Mouse (Mus musculus): ENCODE measurements around the gene Tmem132d.
"Not testable (repeated sequence)": the region's sequence is repeated elsewhere in the genome, so short reads cannot be mapped to it uniquely, and the experiment has no call there.

Tmem132d gene

DNA sequence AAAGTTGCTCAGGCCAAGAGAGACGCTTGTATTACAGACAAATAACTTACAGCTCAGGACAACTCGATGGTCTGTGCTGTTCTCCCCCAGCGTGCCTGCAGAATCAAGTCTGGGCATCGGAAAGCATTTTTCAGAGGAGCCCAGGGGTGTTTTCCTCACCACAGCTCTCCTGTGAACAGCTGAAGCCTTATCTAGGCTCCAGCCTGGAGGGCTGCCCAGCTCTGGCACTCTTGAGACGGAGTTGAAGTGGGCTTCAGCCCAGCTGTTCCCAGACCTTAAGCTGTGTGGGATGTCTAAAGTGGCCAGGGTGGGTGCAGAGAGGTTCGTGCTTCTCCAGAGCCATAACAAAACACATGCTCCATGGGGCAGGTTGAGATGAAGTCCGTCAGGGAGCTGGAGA lies 657.1 kb downstream of the Tmem132d start:
- DNase-seq (ENCODE audit: low spot score) = no peak

DNA sequence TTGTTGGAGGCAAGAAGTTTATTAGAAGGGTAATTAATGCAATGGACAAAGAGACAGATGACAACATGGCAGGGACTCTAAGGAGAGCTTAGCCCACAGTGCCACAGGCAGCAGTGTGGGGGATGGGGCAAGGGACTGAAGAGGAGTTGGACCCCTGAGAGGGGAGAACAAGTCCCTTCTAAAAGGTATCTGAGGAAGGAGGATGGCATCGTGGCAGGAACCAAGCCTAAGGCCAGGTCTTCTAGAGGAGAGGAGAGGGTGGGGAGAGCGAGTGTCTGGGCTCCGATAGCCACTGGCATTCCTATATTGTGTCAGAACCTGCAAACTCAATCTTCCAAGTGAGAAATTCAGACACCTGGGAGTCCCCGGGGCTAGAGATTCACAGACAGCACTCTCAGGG lies 674.3 kb downstream of the Tmem132d start:
- DNase-seq (ENCODE audit: low spot score) = no peak

DNA sequence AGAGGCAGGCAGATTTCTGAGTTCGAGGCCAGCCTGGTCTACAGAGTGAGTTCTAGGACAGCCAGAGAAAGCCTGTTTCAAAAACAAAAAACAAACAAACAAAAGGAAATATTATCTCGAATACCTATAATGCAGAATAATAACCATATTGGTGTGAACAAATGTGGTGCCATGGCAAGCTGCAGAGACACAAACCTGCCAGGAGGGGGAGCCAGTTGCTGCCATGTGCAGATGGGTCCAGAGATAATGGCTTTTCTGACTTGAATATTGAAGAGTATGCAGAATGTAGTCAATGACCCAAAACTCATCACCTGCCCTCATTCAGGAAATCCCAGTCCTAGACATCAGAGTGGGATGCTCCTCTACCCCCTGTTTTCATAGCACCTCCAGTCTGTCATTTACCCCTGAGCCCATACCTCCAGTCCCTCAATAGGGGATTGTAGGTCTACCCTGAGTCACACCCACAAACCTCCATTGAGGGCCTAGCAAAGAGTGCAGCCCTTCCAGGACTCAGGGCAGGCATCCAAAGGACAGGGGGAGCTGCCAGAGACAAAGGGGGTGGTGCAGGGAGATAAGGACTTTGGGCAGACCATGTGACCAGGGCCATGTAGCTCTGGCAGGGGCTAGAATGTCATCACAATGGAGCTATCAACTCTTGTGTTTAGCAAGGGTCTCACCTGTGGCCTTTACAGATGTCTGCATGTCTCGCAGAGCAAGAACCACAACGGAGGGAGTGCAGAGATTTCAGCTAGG lies 676.0 kb downstream of the Tmem132d start:
- DNase-seq (ENCODE audit: low spot score) = no peak

DNA sequence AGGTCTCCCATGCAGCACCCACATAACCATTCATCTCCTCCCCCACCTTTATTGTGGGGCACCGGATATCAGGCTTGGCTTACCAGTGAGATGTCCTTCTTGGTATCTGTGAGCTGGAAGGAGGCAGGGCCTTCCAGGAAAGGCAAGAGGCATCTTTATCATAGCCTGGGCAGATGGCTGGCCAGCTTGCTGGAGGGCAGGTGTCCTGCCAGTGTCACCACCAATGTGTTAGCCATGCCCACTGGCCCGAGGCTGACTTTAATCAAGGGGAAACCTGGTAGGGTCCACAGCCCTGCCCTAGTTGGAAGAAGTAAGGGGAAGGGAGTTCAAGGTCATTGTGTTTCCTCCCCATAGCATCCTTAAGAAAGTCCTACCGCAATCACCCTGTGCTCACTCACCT lies 676.9 kb downstream of the Tmem132d start:
- no peak for DNase-seq (ENCODE audit: low spot score)

DNA sequence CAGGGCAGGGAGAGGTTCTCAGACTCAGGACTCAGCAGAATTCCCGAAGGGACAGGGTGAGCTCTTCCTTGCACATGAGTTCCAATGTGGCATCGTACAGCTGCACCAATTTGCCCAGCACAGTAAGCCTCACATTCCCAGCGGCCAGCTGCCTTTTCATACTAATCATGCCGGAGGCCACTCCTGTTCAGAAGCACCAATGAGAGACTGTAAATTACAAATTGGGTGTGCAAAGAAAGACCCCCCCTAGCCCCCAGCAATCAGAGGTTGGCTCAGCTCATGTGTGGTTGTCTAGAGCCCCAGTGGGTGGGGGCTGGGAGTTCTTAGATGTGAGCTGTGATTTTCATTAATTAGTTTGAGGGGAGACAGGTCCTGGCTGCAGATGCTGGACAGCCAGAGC lies 677.3 kb downstream of the Tmem132d start:
- DNase-seq (ENCODE audit: low spot score) = no peak

DNA sequence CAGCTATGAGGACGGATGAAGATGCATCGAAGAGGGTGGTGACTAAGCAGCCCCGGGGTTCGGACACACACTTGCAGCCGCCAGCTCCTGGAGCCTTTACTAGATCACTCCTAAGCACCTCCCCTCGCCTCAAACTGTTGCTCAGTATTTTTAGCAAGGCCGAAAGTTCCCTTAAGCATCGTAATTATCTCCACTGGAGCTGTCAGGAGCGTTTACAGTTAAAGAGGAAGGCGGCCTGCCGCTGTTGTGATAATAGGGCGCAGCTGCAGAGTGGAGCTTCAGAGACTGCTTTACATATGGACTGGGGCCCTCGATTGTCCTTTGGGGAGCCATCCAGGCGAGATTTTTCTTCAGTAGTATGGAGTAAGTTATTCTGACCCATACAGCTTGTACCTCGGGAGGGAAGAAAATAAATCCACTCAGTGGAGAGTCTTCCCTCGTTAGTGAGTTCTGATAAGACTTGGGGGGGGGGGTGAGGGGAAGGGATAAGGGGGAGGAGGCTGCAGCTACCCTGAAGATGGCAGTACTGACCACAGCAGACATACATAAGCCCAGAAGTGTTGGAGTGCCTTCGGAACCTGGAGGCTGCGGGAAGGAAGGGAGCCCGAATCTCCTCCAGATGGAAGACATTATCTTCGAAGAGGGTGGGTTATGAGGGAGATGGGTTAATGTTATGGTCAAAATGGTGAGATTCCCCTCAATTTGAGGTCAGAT lies 681.5 kb downstream of the Tmem132d start:
- no peak for DNase-seq (ENCODE audit: low spot score)

DNA sequence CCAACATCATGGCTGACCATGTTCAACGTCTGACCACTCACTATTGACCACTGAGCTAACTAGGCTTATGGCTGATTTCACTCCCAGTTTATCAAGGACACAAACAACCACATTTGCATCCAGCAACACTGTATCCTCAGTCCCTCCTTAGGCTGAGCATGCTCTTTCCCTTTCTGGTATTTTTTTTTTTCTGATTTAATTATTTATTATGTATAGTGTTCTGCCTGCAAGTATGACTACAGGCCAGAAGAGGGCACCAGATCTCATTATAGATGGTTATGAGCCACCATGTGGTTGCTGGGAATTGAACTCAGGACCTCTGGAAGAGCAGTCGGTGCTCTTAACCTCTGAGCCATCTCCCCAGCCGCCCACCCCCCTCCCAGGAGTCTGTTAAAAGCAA lies 683.3 kb downstream of the Tmem132d start:
- DNase-seq (ENCODE audit: low spot score) = not testable (repeated sequence)

DNA sequence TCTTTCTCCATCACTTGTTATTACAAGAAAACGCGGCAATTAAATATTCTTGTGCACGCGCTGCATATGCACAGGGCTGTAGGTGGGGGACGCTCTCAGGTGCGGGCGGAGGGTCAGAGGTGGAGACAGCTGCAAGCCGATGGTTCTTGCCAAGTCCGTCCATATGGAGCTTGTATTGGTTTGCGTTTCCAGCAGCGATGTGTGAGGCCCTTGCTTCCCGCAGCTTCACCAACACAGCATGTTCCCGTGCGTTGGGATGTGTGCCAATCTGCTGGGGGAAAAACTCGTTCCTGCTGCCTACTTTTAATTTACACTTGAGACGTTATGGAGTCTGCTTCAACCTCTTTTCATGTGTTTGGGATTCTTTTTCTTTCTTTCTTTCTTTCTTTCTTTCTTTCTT lies 691.5 kb downstream of the Tmem132d start:
- no peak for DNase-seq (ENCODE audit: low spot score)
